Mouse (Mus musculus) stomach, embryonic 15.5 days (tissue): ENCODE data around the gene Ucp2. TPM values are rescaled to one million over a fixed set of nuclear protein-coding genes. Genes with fewer than 3 reads are reported as not detected.
A peak's percentile ranks its signal among the peaks of the same experiment; 100 is the strongest.

Source experiments
- ATAC-seq: fragments of 200-750 bp; cut with Nextera tagmentation; 2 replicates; pipeline ENCODE4 v1.8.0; 2017; ENCODE audit warnings: low read depth, moderate number of reproducible peaks, moderate TSS enrichment; ENCODE audit not compliant: insufficient read depth, low FRiP score
- H3K27ac ChIP-seq: fragments of 300-500 bp; sonication (generic); 2 replicates; pipeline ENCODE4 v1.5.1; 2015; ENCODE audit warnings: mild to moderate bottlenecking, inconsistent platforms
- H3K27me3 ChIP-seq: fragments of 300-500 bp; sonication (generic); replicated peaks from 2 replicates; pipeline ENCODE4 v1.6.1; 2015; ENCODE audit warnings: inconsistent platforms
- H3K36me3 ChIP-seq: fragments of 300-500 bp; sonication (generic); 2 replicates; pipeline ENCODE4 v1.6.1; 2015; ENCODE audit warnings: inconsistent platforms
- H3K4me1 ChIP-seq: fragments of 300-500 bp; sonication (generic); 2 replicates; pipeline ENCODE4 v1.6.1; 2015; ENCODE audit warnings: inconsistent platforms
- H3K4me2 ChIP-seq: fragments of 300-500 bp; sonication (generic); 2 replicates; pipeline ENCODE4 v1.6.1; 2015; ENCODE audit warnings: mild to moderate bottlenecking, inconsistent platforms
- H3K4me3 ChIP-seq: fragments of 300-500 bp; sonication (generic); replicated peaks from 2 replicates; pipeline ENCODE4 v1.5.1; 2015; ENCODE audit warnings: inconsistent platforms
- H3K9ac ChIP-seq: fragments of 300-500 bp; sonication (generic); 2 replicates; pipeline ENCODE4 v1.6.1; 2015; ENCODE audit warnings: inconsistent platforms
- H3K9me3 ChIP-seq: fragments of 300-500 bp; sonication (generic); 2 replicates; pipeline ENCODE4 v1.6.1; 2016; ENCODE audit warnings: inconsistent platforms
- WGBS: fragments of 180-500 bp; shearing (Covaris S2); methylation state at CpG from one replicate; pipeline ENCODE4 v1.1.7; 2015; 5-methylcytosine and 5-hydroxymethylcytosine counted together
- polyA plus RNA-seq: library from polyadenylated mRNA; unstranded; fragments of >200 nt; fragmentation: Nextera tagmentation; extraction: Ambion mirVana; gene quantifications from 2 replicates; pipeline ENCODE4 v1.2.1, GENCODE M21; 2015

The Ucp2 gene
- polyA plus RNA-seq, 1 experiment from 2014 or later: 326 TPM

GRCm38 (mm10) chr7:100465656-100466309, 27.4 kb upstream of the Ucp2 start:
- Histone ChIP-seq H3K4me1 (peaks cover 21% of the 10 kb centered on the region), H3K4me3 (no peak overlapping the region), H3K27me3 (no peaks in the 10 kb centered on the region), H3K9me3 (no peaks in the 10 kb centered on the region), H3K9ac (0 out of 2 replicates have a peak overlapping the region, but pooled peaks have one; percentile 13), H3K36me3 (no peaks in the 10 kb centered on the region), H3K27ac (peak overlapping the region; percentile 78), H3K4me2 (peak overlapping the region; percentile 21)
- ATAC-seq: peak; percentile 40
- WGBS: 32% methylated on average over 5 of the region's 5 CpGs

- Histone ChIP-seq H3K4me1 (peaks cover 21% of the 10 kb centered on the region), H3K27me3 (no peaks in the 10 kb centered on the region), H3K9ac (no peak overlapping the region), H3K4me2 (no peak overlapping the region), H3K4me3 (no peak overlapping the region), H3K27ac (peak overlapping the region; percentile 78), H3K36me3 (no peaks in the 10 kb centered on the region), H3K9me3 (no peaks in the 10 kb centered on the region)
- peak; percentile 94 for ATAC-seq
- 71% methylated on average over 11 of the region's 11 CpGs for WGBS
These were observed 26.2 kb upstream of the Ucp2 start for GRCm38 (mm10) chr7:100466781-100467510.

- Histone ChIP-seq H3K4me3 (no peak overlapping the region), H3K4me1 (peaks cover 21% of the 10 kb centered on the region), H3K9ac (no peak overlapping the region), H3K27ac (no peak overlapping the region), H3K4me2 (no peak overlapping the region), H3K36me3 (no peaks in the 10 kb centered on the region), H3K9me3 (no peaks in the 10 kb centered on the region), H3K27me3 (no peaks in the 10 kb centered on the region)
- no peak for ATAC-seq
- 84% methylated on average over 6 of the region's 6 CpGs for WGBS
These were observed 24.4 kb upstream of the Ucp2 start for GRCm38 (mm10) chr7:100468761-100469160.

GRCm38 (mm10) chr7:100469502-100469901, 23.6 kb upstream of the Ucp2 start:
- WGBS: 87% methylated on average over 1 of the region's 1 CpGs
- no peak for ATAC-seq
- no peak overlapping the region for H3K27ac ChIP-seq

GRCm38 (mm10) chr7:100470796-100471406, 22.2 kb upstream of the Ucp2 start:
- WGBS: 92% methylated on average over 11 of the region's 11 CpGs
- H3K27me3 ChIP-seq: no peaks in the 10 kb centered on the region
- H3K4me1 ChIP-seq: peaks cover 5% of the 10 kb centered on the region
- no peaks in the 10 kb centered on the region for H3K9me3 ChIP-seq
- no peak overlapping the region for H3K4me2 ChIP-seq
- no peak overlapping the region for H3K27ac ChIP-seq
- H3K9ac ChIP-seq: no peak overlapping the region
- H3K4me3 ChIP-seq: no peak overlapping the region
- ATAC-seq: no peak
- H3K36me3 ChIP-seq: no peaks in the 10 kb centered on the region

More at GRCm38 (mm10) chr7:100469502-100469901, 23.6 kb upstream of the Ucp2 start:
- H3K9ac ChIP-seq: no peak overlapping the region
- H3K27me3 ChIP-seq: no peaks in the 10 kb centered on the region
- no peak overlapping the region for H3K4me2 ChIP-seq
- no peaks in the 10 kb centered on the region for H3K36me3 ChIP-seq
- H3K4me3 ChIP-seq: no peak overlapping the region
- H3K4me1 ChIP-seq: peaks cover 17% of the 10 kb centered on the region
- H3K9me3 ChIP-seq: no peaks in the 10 kb centered on the region

- no peak overlapping the region for H3K4me3 ChIP-seq
- no peaks in the 10 kb centered on the region for H3K36me3 ChIP-seq
- H3K27me3 ChIP-seq: no peaks in the 10 kb centered on the region
- H3K9me3 ChIP-seq: no peaks in the 10 kb centered on the region
- no peaks in the 10 kb centered on the region for H3K4me1 ChIP-seq
- no peak overlapping the region for H3K9ac ChIP-seq
- 80% methylated on average over 1 of the region's 1 CpGs for WGBS
- no peak overlapping the region for H3K27ac ChIP-seq
- ATAC-seq: no peak
- no peak overlapping the region for H3K4me2 ChIP-seq
These were observed 21.7 kb upstream of the Ucp2 start for GRCm38 (mm10) chr7:100471407-100471797.

- no peaks in the 10 kb centered on the region for H3K36me3 ChIP-seq
- H3K4me2 ChIP-seq: no peak within 1 kb of the TSS
- H3K9me3 ChIP-seq: no peaks in the 10 kb centered on the region
- no peaks in the 10 kb centered on the region for H3K4me1 ChIP-seq
- H3K9ac ChIP-seq: no peak within 1 kb of the TSS
- no peak within 1 kb of the TSS for H3K4me3 ChIP-seq
- 75% methylated on average over 6 of the region's 6 CpGs for WGBS
- H3K27ac ChIP-seq: no peak within 1 kb of the TSS
- ATAC-seq: no peak
- H3K27me3 ChIP-seq: no peaks in the 10 kb centered on the region
These were observed 20.4 kb upstream of the Ucp2 start, which contains the start of gene Ucp3 for GRCm38 (mm10) chr7:100472777-100473176. TSS of gene Ucp3 (plus strand) at chr7:100472990.

- Histone ChIP-seq H3K4me2 (no peak overlapping the region), H3K27ac (no peak overlapping the region), H3K36me3 (no peaks in the 10 kb centered on the region), H3K9me3 (no peaks in the 10 kb centered on the region), H3K9ac (no peak overlapping the region), H3K4me1 (no peaks in the 10 kb centered on the region), H3K4me3 (no peak overlapping the region), H3K27me3 (no peaks in the 10 kb centered on the region)
- no peak for ATAC-seq
- 75% methylated on average over 9 of the region's 9 CpGs for WGBS
These were observed 19.2 kb upstream of the Ucp2 start for GRCm38 (mm10) chr7:100473846-100474454.

- Histone ChIP-seq H3K9ac (no peak overlapping the region), H3K9me3 (no peaks in the 10 kb centered on the region), H3K36me3 (no peaks in the 10 kb centered on the region), H3K27ac (no peak overlapping the region; the same call in 1 of the 2 replicates), H3K4me3 (no peak overlapping the region), H3K4me2 (no peak overlapping the region), H3K4me1 (no peaks in the 10 kb centered on the region), H3K27me3 (no peaks in the 10 kb centered on the region)
- WGBS: 39% methylated on average over 1 of the region's 1 CpGs
- ATAC-seq: no peak
These were observed 18.5 kb upstream of the Ucp2 start for GRCm38 (mm10) chr7:100474680-100475079.

GRCm38 (mm10) chr7:100479100-100479822, 13.9 kb upstream of the Ucp2 start:
- H3K9me3 ChIP-seq: no peaks in the 10 kb centered on the region
- 0 out of 2 replicates have a peak overlapping the region, but pooled peaks have one; percentile 8 for H3K4me2 ChIP-seq
- no peak overlapping the region for H3K27ac ChIP-seq
- H3K4me3 ChIP-seq: no peak overlapping the region
- WGBS: 71% methylated on average over 20 of the region's 20 CpGs
- no peak for ATAC-seq
- H3K27me3 ChIP-seq: no peaks in the 10 kb centered on the region
- H3K4me1 ChIP-seq: no peaks in the 10 kb centered on the region
- H3K36me3 ChIP-seq: no peaks in the 10 kb centered on the region
- H3K9ac ChIP-seq: no peak overlapping the region

- H3K4me1 ChIP-seq: no peaks in the 10 kb centered on the region
- 0 out of 2 replicates have a peak overlapping the region, but pooled peaks have one; percentile 13 for H3K4me2 ChIP-seq
- 62% methylated on average over 15 of the region's 15 CpGs for whole genome bisulfite sequencing
- peak; percentile 63 for ATAC-seq
- H3K4me3 ChIP-seq: no peak overlapping the region
- no peak overlapping the region for H3K27ac ChIP-seq
- no peaks in the 10 kb centered on the region for H3K27me3 ChIP-seq
- H3K9me3 ChIP-seq: no peaks in the 10 kb centered on the region
- H3K36me3 ChIP-seq: no peaks in the 10 kb centered on the region
- H3K9ac ChIP-seq: no peak overlapping the region
These were observed 13.3 kb upstream of the Ucp2 start for GRCm38 (mm10) chr7:100479823-100480164.
